Mouse (Mus musculus) kidney, adult 10 weeks (tissue): ENCODE measurements around the gene Spin4. TPM values are rescaled to one million over a fixed set of nuclear protein-coding genes. Genes with fewer than 3 reads are reported as not detected.

Source experiments
- polyA plus RNA-seq: library from polyadenylated mRNA; stranded (reverse); fragments of 350-450 nt; fragmentation: Illumina TruSeq; extraction: RNeasy Lipid Tissue Mini Kit (QIAGEN cat#74804); gene quantifications from one replicate; pipeline ENCODE4 v1.2.3, GENCODE M21; 2014; ENCODE audit warnings: low read depth, low replicate concordance

Gene Spin4
- polyA plus RNA-seq, result 1.6 TPM

GRCm38 (mm10) chrX:95026361-95026892, at the start of gene Spin4:
TSS of gene Spin4 (minus strand) at chrX:95026682.

Other genes starting within 250 kb of the Spin4 start
- 6.7 TPM for gene Arhgef9, start 170.2 kb upstream of the Spin4 start, polyA plus RNA-seq